Mouse (Mus musculus): Measurements from ENCODE around the gene Rftn2. TPM values are rescaled to one million over a fixed set of nuclear protein-coding genes. Genes with fewer than 3 reads are reported as not detected.
A peak's percentile ranks its signal among the peaks of the same experiment; 100 is the strongest.
"Not testable (repeated sequence)": the region's sequence is repeated elsewhere in the genome, so short reads cannot be mapped to it uniquely, and the experiment has no call there.

The Rftn2 gene
- polyA plus RNA-seq, 1 experiment from 2014 or later: 5.8 TPM

GRCm38 (mm10) chr1:55135846-55136245, 90.7 kb downstream of the Rftn2 start:
- peaks cover 21% of the 10 kb centered on the region for H3K4me1 ChIP-seq
- no peaks in the 10 kb centered on the region for H3K9me3 ChIP-seq
- WGBS: 93% methylated on average over 1 of the region's 1 CpGs
- H3K4me3 ChIP-seq: no peak overlapping the region
- H3K4me2 ChIP-seq: no peak overlapping the region
- H3K27ac ChIP-seq (replicated peaks): no peak overlapping the region
- H3K27me3 ChIP-seq (replicated peaks): no peaks in the 10 kb centered on the region
- ATAC-seq (ENCODE audit: extremely low read depth, insufficient number of reproducible peaks, low FRiP score, low TSS enrichment): no peak
- no peak overlapping the region for H3K9ac ChIP-seq
- H3K36me3 ChIP-seq: peaks cover 34% of the 10 kb centered on the region

GRCm38 (mm10) chr1:55134301-55134700, 92.3 kb downstream of the Rftn2 start:
- Histone ChIP-seq H3K4me3 (no peak overlapping the region), H3K9ac (no peak overlapping the region), H3K36me3 (peaks cover 22% of the 10 kb centered on the region), H3K4me1 (peaks cover 24% of the 10 kb centered on the region), H3K9me3 (no peaks in the 10 kb centered on the region), H3K4me2 (no peak overlapping the region), H3K27ac (replicated peaks) (no peak overlapping the region), H3K27me3 (replicated peaks) (no peaks in the 10 kb centered on the region)
- 89% methylated on average over 3 of the region's 3 CpGs for WGBS
- ATAC-seq (ENCODE audit: extremely low read depth, insufficient number of reproducible peaks, low FRiP score, low TSS enrichment): no peak

- peaks cover 24% of the 10 kb centered on the region for H3K4me1 ChIP-seq
- no peak overlapping the region for H3K27ac ChIP-seq (replicated peaks)
- H3K9ac ChIP-seq: 0 out of 2 replicates have a peak overlapping the region, but pooled peaks have one; percentile 59
- H3K27me3 ChIP-seq (replicated peaks): no peaks in the 10 kb centered on the region
- peak overlapping the region; percentile 35 for H3K4me2 ChIP-seq
- H3K9me3 ChIP-seq: no peaks in the 10 kb centered on the region
- ATAC-seq (ENCODE audit: extremely low read depth, insufficient number of reproducible peaks, low FRiP score, low TSS enrichment): no peak
- peaks cover 17% of the 10 kb centered on the region for H3K36me3 ChIP-seq
- 73% methylated on average over 2 of the region's 2 CpGs for WGBS
- H3K4me3 ChIP-seq: no peak overlapping the region
Measured at GRCm38 (mm10) chr1:55133173-55133572, 93.4 kb downstream of the Rftn2 start.

GRCm38 (mm10) chr1:55132308-55132707, 94.3 kb downstream of the Rftn2 start:
- Histone ChIP-seq H3K27me3 (replicated peaks) (no peaks in the 10 kb centered on the region), H3K4me3 (peak overlapping the region; percentile 80), H3K9me3 (no peaks in the 10 kb centered on the region), H3K9ac (peak overlapping the region; percentile 98), H3K36me3 (peaks cover 10% of the 10 kb centered on the region), H3K4me2 (peak overlapping the region; percentile 84), H3K27ac (replicated peaks) (peak overlapping the region; percentile 98), H3K4me1 (peaks cover 24% of the 10 kb centered on the region)
- ATAC-seq (ENCODE audit: extremely low read depth, insufficient number of reproducible peaks, low FRiP score, low TSS enrichment): no peak
- WGBS: 48% methylated on average over 4 of the region's 4 CpGs

GRCm38 (mm10) chr1:55131424-55132014, 95.1 kb downstream of the Rftn2 start:
- WGBS: under 1% methylated on average over 47 of the region's 47 CpGs

GRCm38 (mm10) chr1:55130943-55131401, 95.6 kb downstream of the Rftn2 start, which contains the start of gene Mob4:
TSS of gene Mob4 (plus strand) at chr1:55131231.
- no peaks in the 10 kb centered on the region for H3K27me3 ChIP-seq (replicated peaks)
- peaks cover 24% of the 10 kb centered on the region for H3K4me1 ChIP-seq
- WGBS: 1% methylated on average over 38 of the region's 42 CpGs
- no peaks in the 10 kb centered on the region for H3K9me3 ChIP-seq
- H3K27ac ChIP-seq (replicated peaks): peak within 1 kb of the TSS; percentile 98
- H3K4me3 ChIP-seq: peak within 1 kb of the TSS; percentile 80
- H3K36me3 ChIP-seq: peaks cover 5% of the 10 kb centered on the region
- peak within 1 kb of the TSS; percentile 84 for H3K4me2 ChIP-seq
- ATAC-seq (ENCODE audit: extremely low read depth, insufficient number of reproducible peaks, low FRiP score, low TSS enrichment): peak; percentile 92
- H3K9ac ChIP-seq: peak within 1 kb of the TSS; percentile 98

More at GRCm38 (mm10) chr1:55131424-55132014, 95.1 kb downstream of the Rftn2 start:
- Histone ChIP-seq H3K36me3 (peaks cover 6% of the 10 kb centered on the region), H3K9ac (peak overlapping the region; percentile 98), H3K4me2 (peak overlapping the region; percentile 84), H3K4me3 (peak overlapping the region; percentile 80), H3K27me3 (replicated peaks) (no peaks in the 10 kb centered on the region), H3K9me3 (no peaks in the 10 kb centered on the region), H3K4me1 (peaks cover 24% of the 10 kb centered on the region), H3K27ac (replicated peaks) (peak overlapping the region; percentile 98)
- ATAC-seq (ENCODE audit: extremely low read depth, insufficient number of reproducible peaks, low FRiP score, low TSS enrichment): peak; percentile 76

GRCm38 (mm10) chr1:55130190-55130916, 96.2 kb downstream of the Rftn2 start:
- Histone ChIP-seq H3K4me1 (peaks cover 24% of the 10 kb centered on the region), H3K4me3 (peak overlapping the region; percentile 80), H3K27ac (replicated peaks) (peak overlapping the region; percentile 98), H3K27me3 (replicated peaks) (no peaks in the 10 kb centered on the region), H3K9ac (peak overlapping the region; percentile 98), H3K9me3 (no peaks in the 10 kb centered on the region), H3K36me3 (no peaks in the 10 kb centered on the region), H3K4me2 (peak overlapping the region; percentile 84)
- no peak for ATAC-seq (ENCODE audit: extremely low read depth, insufficient number of reproducible peaks, low FRiP score, low TSS enrichment)
- WGBS: 65% methylated on average over 10 of the region's 10 CpGs

- Histone ChIP-seq H3K9me3 (no peaks in the 10 kb centered on the region), H3K36me3 (no peaks in the 10 kb centered on the region), H3K4me1 (peaks cover 24% of the 10 kb centered on the region), H3K27me3 (replicated peaks) (no peaks in the 10 kb centered on the region), H3K4me2 (no peak overlapping the region), H3K4me3 (no peak overlapping the region), H3K27ac (replicated peaks) (no peak overlapping the region), H3K9ac (no peak overlapping the region)
- ATAC-seq (ENCODE audit: extremely low read depth, insufficient number of reproducible peaks, low FRiP score, low TSS enrichment): no peak
- WGBS: 86% methylated on average over 5 of the region's 5 CpGs
Measured at GRCm38 (mm10) chr1:55129716-55130115, 96.9 kb downstream of the Rftn2 start.

- not testable (repeated sequence) for H3K27ac ChIP-seq (replicated peaks); H3K4me2 ChIP-seq; H3K4me3 ChIP-seq; H3K9me3 ChIP-seq; H3K36me3 ChIP-seq; H3K4me1 ChIP-seq; H3K27me3 ChIP-seq (replicated peaks); H3K9ac ChIP-seq; ATAC-seq (ENCODE audit: extremely low read depth, insufficient number of reproducible peaks, low FRiP score, low TSS enrichment)
- 95% methylated on average over 2 of the region's 2 CpGs for WGBS
Measured at GRCm38 (mm10) chr1:55124136-55124535, 102.4 kb downstream of the Rftn2 start.

- Histone ChIP-seq H3K27me3 (replicated peaks) (no peaks in the 10 kb centered on the region), H3K9ac (no peak overlapping the region), H3K4me1 (no peaks in the 10 kb centered on the region), H3K36me3 (no peaks in the 10 kb centered on the region), H3K4me3 (no peak overlapping the region), H3K27ac (replicated peaks) (no peak overlapping the region), H3K4me2 (no peak overlapping the region), H3K9me3 (peaks cover 3% of the 10 kb centered on the region)
- WGBS: 80% methylated on average over 2 of the region's 2 CpGs
- no peak for ATAC-seq (ENCODE audit: extremely low read depth, insufficient number of reproducible peaks, low FRiP score, low TSS enrichment)
Measured at GRCm38 (mm10) chr1:55123561-55123960, 103.0 kb downstream of the Rftn2 start.

GRCm38 (mm10) chr1:55123046-55123445, 103.5 kb downstream of the Rftn2 start:
- 76% methylated on average over 5 of the region's 5 CpGs for WGBS
- ATAC-seq (ENCODE audit: extremely low read depth, insufficient number of reproducible peaks, low FRiP score, low TSS enrichment): no peak
- no peak overlapping the region for H3K9ac ChIP-seq

More at GRCm38 (mm10) chr1:55123046-55123445, 103.5 kb downstream of the Rftn2 start:
- no peak overlapping the region for H3K4me3 ChIP-seq
- H3K27ac ChIP-seq (replicated peaks): no peak overlapping the region
- H3K4me1 ChIP-seq: no peaks in the 10 kb centered on the region
- H3K4me2 ChIP-seq: no peak overlapping the region
- peaks cover 3% of the 10 kb centered on the region for H3K9me3 ChIP-seq
- no peaks in the 10 kb centered on the region for H3K27me3 ChIP-seq (replicated peaks)
- H3K36me3 ChIP-seq: no peaks in the 10 kb centered on the region
